Mouse (Mus musculus) myocyte (in vitro differentiated cells): ENCODE results near the gene Kcnq5. TPM values are rescaled to one million over a fixed set of nuclear protein-coding genes. Genes with fewer than 3 reads are reported as not detected.

ENCODE experiments used
- H3K27me3 ChIP-seq: one replicate; pipeline ENCODE4 v1.6.1; 2011; ENCODE audit not compliant: control insufficient read depth, insufficient read depth, insufficient read length
- H3K36me3 ChIP-seq: one replicate; pipeline ENCODE4 v1.6.1; 2011; ENCODE audit not compliant: control insufficient read depth, insufficient read depth
- H3K4me2 ChIP-seq: one replicate; pipeline ENCODE4 v1.6.1; 2011; ENCODE audit warnings: low read depth, control low read depth
- H3K4me3 ChIP-seq: one replicate; pipeline ENCODE4 v1.5.1; 2011; ENCODE audit warnings: mild to moderate bottlenecking, control low read depth, moderate library complexity
- H3K79me2 ChIP-seq: one replicate; pipeline ENCODE4 v1.6.1; 2011; ENCODE audit not compliant: control insufficient read depth, insufficient read depth
- H3ac ChIP-seq: one replicate; pipeline ENCODE4 v1.6.1; 2011; ENCODE audit not compliant: control insufficient read depth, insufficient read length
- CEBPB ChIP-seq: IDR thresholded peaks from 2 replicates; pipeline ENCODE4 v1.6.1; 2011; ENCODE audit warnings: mild to moderate bottlenecking, moderate library complexity; ENCODE audit not compliant: poor library complexity, insufficient read depth, severe bottlenecking
- E2F4 ChIP-seq: IDR thresholded peaks from one replicate; pipeline ENCODE4 v1.6.1; 2011; ENCODE audit warnings: mild to moderate bottlenecking, control low read depth, moderate library complexity; ENCODE audit not compliant: insufficient read depth
- MAX ChIP-seq: IDR thresholded peaks from one replicate; pipeline ENCODE4 v1.6.1; 2011; ENCODE audit warnings: low read depth, mild to moderate bottlenecking, control low read depth
- MYOD1 ChIP-seq, 3 experiments: IDR thresholded peaks; one replicate each; pipeline ENCODE4 v1.6.1; 2011; ENCODE audit warnings: control low read depth in 2 of 3, low read depth in 2 of 3, mild to moderate bottlenecking in 2 of 3, moderate library complexity in 1 of 3; ENCODE audit not compliant: insufficient read length in 2 of 3, control insufficient read depth in 1 of 3
- MYOG ChIP-seq, 3 experiments: IDR thresholded peaks; one replicate each; pipeline ENCODE4 v1.6.1; 2011; ENCODE audit warnings: control low read depth in 2 of 3, low read depth in 2 of 3, mild to moderate bottlenecking in 2 of 3; ENCODE audit not compliant: insufficient read length in 2 of 3, control insufficient read depth in 1 of 3, insufficient read depth in 1 of 3
- POLR2A ChIP-seq: IDR thresholded peaks from one replicate; pipeline ENCODE4 v1.6.1; 2011; ENCODE audit warnings: low read depth, mild to moderate bottlenecking, control low read depth, moderate library complexity; ENCODE audit not compliant: insufficient read length
- POLR2AphosphoS2 ChIP-seq: IDR thresholded peaks from one replicate; pipeline ENCODE4 v1.6.1; 2011; ENCODE audit warnings: low read depth, control low read depth; ENCODE audit not compliant: insufficient read length
- REST ChIP-seq: IDR thresholded peaks from one replicate; pipeline ENCODE4 v1.6.1; 2011; ENCODE audit warnings: mild to moderate bottlenecking, control low read depth, moderate library complexity; ENCODE audit not compliant: insufficient read depth, insufficient read length
- SRF ChIP-seq: IDR thresholded peaks from one replicate; pipeline ENCODE4 v1.6.1; 2011; ENCODE audit warnings: low read depth; ENCODE audit not compliant: control insufficient read depth, insufficient read length
- TCF12 ChIP-seq: IDR thresholded peaks from one replicate; pipeline ENCODE4 v1.6.1; 2011; ENCODE audit warnings: mild to moderate bottlenecking, control low read depth; ENCODE audit not compliant: poor library complexity, insufficient read depth, severe bottlenecking
- TCF3 ChIP-seq: IDR thresholded peaks from one replicate; pipeline ENCODE4 v1.6.1; 2011; ENCODE audit warnings: low read depth, control low read depth; ENCODE audit not compliant: insufficient read length
- USF1 ChIP-seq: IDR thresholded peaks from one replicate; pipeline ENCODE4 v1.6.1; 2011; ENCODE audit warnings: low read depth, mild to moderate bottlenecking, control low read depth, moderate library complexity
- polyA plus RNA-seq: library from polyadenylated mRNA; unstranded; fragments of >200 nt; fragmentation: generic; extraction: Trizol; gene quantifications from one replicate; pipeline ENCODE4 v1.2.1, GENCODE M21; 2012; ENCODE audit warnings: missing spikeins

Gene Kcnq5
- polyA plus RNA-seq, 1 experiment, result not detected

DNA sequence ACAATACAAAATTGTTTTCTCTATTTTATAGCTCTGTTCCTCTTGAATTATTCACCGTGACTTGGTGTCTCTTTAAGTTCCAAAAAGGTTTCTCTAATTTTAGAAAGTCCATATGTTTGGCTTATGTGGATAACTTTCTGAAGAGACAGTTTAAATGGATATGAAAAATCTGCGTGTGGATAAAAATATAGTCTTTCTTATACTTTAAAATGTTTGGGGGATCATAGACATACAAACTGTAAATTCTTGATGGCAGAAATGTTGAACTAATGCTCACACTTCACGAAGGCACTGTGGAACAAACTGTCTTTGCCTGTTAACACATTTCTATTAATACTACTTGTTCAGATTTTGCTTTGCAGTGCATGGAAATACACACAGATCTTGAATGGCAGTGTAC, 277.3 kb downstream of the Kcnq5 start:
- no peak overlapping the region for H3ac ChIP-seq
- H3K27me3 ChIP-seq, result no peaks in the 10 kb centered on the region
- H3K79me2 ChIP-seq, result no peaks in the 10 kb centered on the region
- no peaks in the 10 kb centered on the region for H3K36me3 ChIP-seq
- no peak overlapping the region for H3K4me2 ChIP-seq
- no peak for TF ChIP-seq E2F4
- no peak overlapping the region for H3K4me3 ChIP-seq

DNA sequence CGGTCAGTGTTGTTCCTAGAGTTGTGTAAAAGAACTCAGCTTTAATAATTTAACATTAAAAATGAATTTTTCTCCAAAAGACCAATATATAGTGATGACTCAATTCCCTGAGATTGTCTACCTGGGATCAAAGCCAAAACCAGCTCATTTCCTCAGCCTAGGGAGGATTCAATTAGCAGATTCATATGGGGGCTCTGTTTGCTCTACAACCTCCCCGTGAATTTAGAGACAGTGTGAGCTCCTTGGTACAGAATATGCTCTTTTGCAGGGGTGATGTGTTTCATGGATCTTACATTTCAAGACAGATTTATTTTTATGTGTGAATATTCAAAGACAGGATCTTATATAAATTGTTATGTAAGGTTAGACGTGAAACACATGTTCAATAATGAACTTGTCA, 284.9 kb downstream of the Kcnq5 start:
- Histone ChIP-seq H3K4me3 (no peak overlapping the region), H3K4me2 (no peak overlapping the region), H3K27me3 (no peaks in the 10 kb centered on the region), H3K79me2 (no peaks in the 10 kb centered on the region), H3K36me3 (no peaks in the 10 kb centered on the region), H3ac (no peak overlapping the region)
- TF ChIP-seq MYOG (IDR thresholded peaks at IDR 0.05; ENCODE audit: control insufficient read depth in 1 of 3, insufficient read depth in 1 of 3, insufficient read length in 2 of 3, low read depth in 2 of 3) (no peak), SRF (no peak), REST (no peak), CEBPB (no peak), TCF3 (no peak), TCF12 (no peak), MAX (no peak), USF1 (no peak), E2F4 (no peak), POLR2A (no peak), POLR2AphosphoS2 (no peak), MYOD1 (IDR thresholded peaks at IDR 0.05; ENCODE audit: control insufficient read depth in 1 of 3, insufficient read length in 2 of 3, low read depth in 2 of 3) (no peak)

DNA sequence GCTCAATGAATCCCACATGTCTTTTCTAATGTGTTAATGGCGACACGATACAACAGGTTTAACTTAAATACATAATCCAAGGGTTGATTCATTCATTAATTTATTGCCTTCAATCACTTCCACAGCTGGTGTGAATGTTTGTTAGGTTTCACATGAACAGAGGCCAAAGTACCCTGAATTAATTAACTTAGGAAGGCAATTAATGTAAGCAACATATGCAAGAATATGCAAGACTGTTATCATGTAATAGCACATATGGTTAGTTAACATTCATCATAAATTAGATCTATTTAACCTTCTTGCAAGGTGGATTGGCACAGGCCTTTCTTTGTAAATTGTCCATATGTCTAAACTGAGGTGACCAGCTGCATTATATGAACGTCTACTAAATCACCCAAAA, 300.9 kb downstream of the Kcnq5 start:
- H3K4me3 ChIP-seq, result no peak overlapping the region
- TF ChIP-seq TCF12 (no peak), MYOD1 (IDR thresholded peaks at IDR 0.05; ENCODE audit: control insufficient read depth in 1 of 3, insufficient read length in 2 of 3, low read depth in 2 of 3) (no peak), SRF (no peak), CEBPB (no peak), MAX (no peak), USF1 (no peak), TCF3 (no peak), MYOG (IDR thresholded peaks at IDR 0.05; ENCODE audit: control insufficient read depth in 1 of 3, insufficient read depth in 1 of 3, insufficient read length in 2 of 3, low read depth in 2 of 3) (no peak), POLR2A (no peak), POLR2AphosphoS2 (no peak), REST (no peak), E2F4 (no peak)
- no peaks in the 10 kb centered on the region for H3K27me3 ChIP-seq
- no peaks in the 10 kb centered on the region for H3K36me3 ChIP-seq
- no peaks in the 10 kb centered on the region for H3K79me2 ChIP-seq
- H3ac ChIP-seq, result no peak overlapping the region
- H3K4me2 ChIP-seq, result no peak overlapping the region

GRCm38 (mm10) chr1:21650820-21651219, 310.9 kb downstream of the Kcnq5 start:
- H3K4me3 ChIP-seq, result no peak overlapping the region
- H3K79me2 ChIP-seq, result no peaks in the 10 kb centered on the region
- H3K36me3 ChIP-seq, result no peaks in the 10 kb centered on the region
- no peak overlapping the region for H3K4me2 ChIP-seq
- no peak for TF ChIP-seq E2F4
- no peak for TF ChIP-seq USF1
- no peak for TF ChIP-seq POLR2AphosphoS2
- TF ChIP-seq TCF12, result no peak
- TF ChIP-seq MYOD1 (IDR thresholded peaks at IDR 0.05; ENCODE audit: control insufficient read depth in 1 of 3, insufficient read length in 2 of 3, low read depth in 2 of 3), result no peak
- TF ChIP-seq TCF3, result no peak
- no peak for TF ChIP-seq REST
- no peak for TF ChIP-seq SRF
- no peak for TF ChIP-seq CEBPB
- TF ChIP-seq POLR2A, result no peak
- no peak for TF ChIP-seq MYOG (IDR thresholded peaks at IDR 0.05; ENCODE audit: control insufficient read depth in 1 of 3, insufficient read depth in 1 of 3, insufficient read length in 2 of 3, low read depth in 2 of 3)
- no peak for TF ChIP-seq MAX
- H3K27me3 ChIP-seq, result no peaks in the 10 kb centered on the region
- H3ac ChIP-seq, result no peak overlapping the region

DNA sequence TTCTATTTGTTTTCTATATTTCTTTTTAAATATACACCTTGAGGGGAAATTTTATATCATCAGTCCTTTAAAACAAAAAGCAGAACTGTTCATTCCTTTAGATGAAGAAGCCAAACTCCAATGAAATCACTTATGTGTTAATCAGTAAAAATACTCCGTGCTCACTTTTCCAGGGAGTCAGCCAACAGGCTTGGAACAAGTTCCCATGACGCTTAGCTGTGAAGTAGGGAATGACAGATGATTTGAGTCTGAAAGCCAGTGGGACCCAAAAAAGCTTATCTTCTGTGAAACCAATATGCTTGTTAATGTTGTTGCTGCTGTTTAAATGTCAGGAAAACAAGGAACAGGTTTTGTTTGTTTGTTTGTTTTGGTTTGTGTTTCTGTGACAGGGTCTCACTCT, 326.3 kb downstream of the Kcnq5 start:
- Histone ChIP-seq H3K79me2 (no peaks in the 10 kb centered on the region), H3ac (no peak overlapping the region), H3K36me3 (no peaks in the 10 kb centered on the region), H3K27me3 (no peaks in the 10 kb centered on the region), H3K4me2 (no peak overlapping the region), H3K4me3 (no peak overlapping the region)
- TF ChIP-seq MAX (no peak), SRF (no peak), REST (no peak), CEBPB (no peak), TCF3 (no peak), MYOD1 (IDR thresholded peaks at IDR 0.05; ENCODE audit: control insufficient read depth in 1 of 3, insufficient read length in 2 of 3, low read depth in 2 of 3) (no peak)
